Mouse (Mus musculus) heart, postnatal 10 days (tissue): ENCODE results near the gene Olfr1168. TPM values are rescaled to one million over a fixed set of nuclear protein-coding genes. Genes with fewer than 3 reads are reported as not detected.
"Not testable (repeated sequence)": the region's sequence is repeated elsewhere in the genome, so short reads cannot be mapped to it uniquely, and the experiment has no call there.

Source experiments
- DNase-seq, 2 experiments: peaks; one replicate each; pipeline ENCODE4 v3.0.0; 2021
- intact Hi-C: fragments of 180-260 bp; cut with DNase I; formaldehyde crosslinking; loops from one replicate; pipeline ENCODE4 v1.15.1; 2025
- total RNA-seq, 2 experiments: library from RNA; stranded (reverse); gene quantifications; 2 replicates each; pipeline ENCODE4 v1.2.3; 2021

Gene Olfr1168
- total RNA-seq, result not detected

GRCm38 (mm10) chr2:88181580-88181979, at the start of gene Olfr1168:
Gene Olfr1168, plus strand, starts transcription at chr2:88181880.
- DNase-seq, result no peak
- intact Hi-C loops, result no loop called here

GRCm38 (mm10) chr2:88155093-88155492, 26.6 kb upstream of the Olfr1168 start, which contains the start of gene Olfr1167:
Gene Olfr1167, minus strand, starts transcription at chr2:88155193.
- intact Hi-C loops, DNase-seq: not testable (repeated sequence)

- intact Hi-C loops, result no loop called here
- DNase-seq, result no peak
Measured at GRCm38 (mm10) chr2:88220784-88221183, 39.1 kb downstream of the Olfr1168 start.

- intact Hi-C loops, result no loop called here
- DNase-seq, result no peak
Measured at GRCm38 (mm10) chr2:88228234-88228633, 46.6 kb downstream of the Olfr1168 start, which contains the start of gene Olfr1170. Gene Olfr1170, minus strand, starts transcription at chr2:88228334.

Other genes starting within 250 kb of the Olfr1168 start
- gene Olfr1155, start 236.7 kb upstream of the Olfr1168 start, total RNA-seq, result not detected
- not detected for gene Olfr1156, start 228.8 kb upstream of the Olfr1168 start, total RNA-seq
- not detected for gene Olfr1157, start 213.6 kb upstream of the Olfr1168 start, total RNA-seq
- gene Olfr74, start 207.2 kb upstream of the Olfr1168 start, total RNA-seq, result not detected
- gene Olfr1158, start 191.8 kb upstream of the Olfr1168 start, total RNA-seq, result not detected
- not detected for gene Olfr1160, start 173.6 kb upstream of the Olfr1168 start, total RNA-seq
- not detected for gene Olfr1161, start 159.1 kb upstream of the Olfr1168 start, total RNA-seq
- not detected for gene Olfr73, start 144.2 kb upstream of the Olfr1168 start, total RNA-seq
- not detected for gene Olfr1162, start 130.8 kb upstream of the Olfr1168 start, total RNA-seq
- gene Olfr1163, start 110.0 kb upstream of the Olfr1168 start, total RNA-seq, result not detected
- gene Olfr1164, start 87.9 kb upstream of the Olfr1168 start, total RNA-seq, result not detected
- gene Olfr1166, start 53.6 kb upstream of the Olfr1168 start, total RNA-seq, result not detected
- gene Olfr1167, start 26.7 kb upstream of the Olfr1168 start, total RNA-seq, result not detected
- gene Olfr1170, start 46.5 kb downstream of the Olfr1168 start, total RNA-seq, result not detected
- gene Olfr1173, start 98.0 kb downstream of the Olfr1168 start, total RNA-seq, result not detected
- not detected for gene Olfr1174-ps, start 133.3 kb downstream of the Olfr1168 start, total RNA-seq
- not detected for gene Olfr1175-ps, start 145.3 kb downstream of the Olfr1168 start, total RNA-seq
- not detected for gene Olfr1176, start 154.8 kb downstream of the Olfr1168 start, total RNA-seq
- gene Olfr1177-ps, start 164.6 kb downstream of the Olfr1168 start, total RNA-seq, result not detected
- not detected for gene Olfr1178, start 205.2 kb downstream of the Olfr1168 start, total RNA-seq
- gene Olfr1179, start 224.6 kb downstream of the Olfr1168 start, total RNA-seq, result not detected
- not detected for gene Olfr1180, start 237.3 kb downstream of the Olfr1168 start, total RNA-seq
- not detected for gene Olfr1181, start 244.3 kb downstream of the Olfr1168 start, total RNA-seq